Mouse (Mus musculus): Measurements from ENCODE around the gene Fam129a.

Fam129a gene

DNA sequence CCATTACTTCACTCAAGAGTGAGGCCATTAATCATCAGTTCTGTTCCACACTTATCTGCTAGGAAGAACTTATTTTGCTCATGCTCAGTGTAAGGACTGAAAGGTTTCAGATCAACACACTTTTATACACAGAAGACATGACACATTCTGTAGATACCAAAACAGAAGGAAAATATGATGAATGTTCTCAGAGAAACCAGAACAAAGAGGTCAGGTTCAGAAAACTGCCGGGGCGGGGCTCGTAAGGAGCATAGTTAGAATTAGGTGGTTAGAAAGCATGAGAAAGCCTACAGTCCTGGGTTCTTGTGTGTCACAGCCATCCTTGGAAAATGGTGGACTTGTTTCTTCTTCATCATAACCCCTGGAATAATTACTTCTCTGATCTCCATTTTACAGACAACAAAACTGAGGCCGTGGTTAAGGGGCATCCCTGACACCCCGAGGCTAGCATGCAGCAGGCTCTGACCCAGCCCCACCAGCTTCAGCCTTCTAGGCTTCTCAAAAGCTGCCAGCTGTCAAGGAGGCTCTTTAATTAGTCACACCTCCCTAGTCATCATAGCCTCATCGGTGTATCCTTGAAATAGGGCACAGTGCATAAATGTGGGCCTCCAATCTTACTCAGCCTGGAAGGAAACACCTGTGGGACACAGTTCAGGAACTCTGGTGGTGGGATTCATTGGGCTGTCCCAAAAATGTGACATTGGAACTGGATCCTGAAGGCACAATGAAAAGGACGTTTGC is 127.1 kb downstream of the Fam129a start:
- no peak for DNase-seq (ENCODE audit: low spot score in 2 of 2)

- DNase-seq (ENCODE audit: low spot score in 2 of 2) = no peak
Measured at GRCm38 (mm10) chr1:151699363-151699762, 128.4 kb downstream of the Fam129a start.

DNA sequence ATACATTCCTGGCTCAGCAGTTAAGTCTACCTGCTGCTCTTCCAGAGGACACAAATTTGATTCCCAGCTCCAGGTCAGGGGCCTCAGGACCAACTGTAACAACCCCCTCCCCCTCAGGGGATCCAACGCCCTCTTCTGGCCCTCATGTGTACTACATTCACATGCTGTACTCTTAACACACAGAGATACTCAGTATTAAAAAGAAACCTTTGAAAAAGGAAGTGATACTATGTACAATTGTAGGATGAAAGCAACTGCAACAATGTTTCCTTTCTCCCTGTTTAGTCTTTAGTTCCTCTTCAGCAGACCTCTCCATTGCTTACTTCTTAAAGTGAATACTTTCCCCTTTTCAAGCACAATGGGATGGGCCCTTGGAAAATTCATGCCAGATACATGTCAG is 131.8 kb downstream of the Fam129a start:
- DNase-seq (ENCODE audit: low spot score in 2 of 2) = no peak

DNA sequence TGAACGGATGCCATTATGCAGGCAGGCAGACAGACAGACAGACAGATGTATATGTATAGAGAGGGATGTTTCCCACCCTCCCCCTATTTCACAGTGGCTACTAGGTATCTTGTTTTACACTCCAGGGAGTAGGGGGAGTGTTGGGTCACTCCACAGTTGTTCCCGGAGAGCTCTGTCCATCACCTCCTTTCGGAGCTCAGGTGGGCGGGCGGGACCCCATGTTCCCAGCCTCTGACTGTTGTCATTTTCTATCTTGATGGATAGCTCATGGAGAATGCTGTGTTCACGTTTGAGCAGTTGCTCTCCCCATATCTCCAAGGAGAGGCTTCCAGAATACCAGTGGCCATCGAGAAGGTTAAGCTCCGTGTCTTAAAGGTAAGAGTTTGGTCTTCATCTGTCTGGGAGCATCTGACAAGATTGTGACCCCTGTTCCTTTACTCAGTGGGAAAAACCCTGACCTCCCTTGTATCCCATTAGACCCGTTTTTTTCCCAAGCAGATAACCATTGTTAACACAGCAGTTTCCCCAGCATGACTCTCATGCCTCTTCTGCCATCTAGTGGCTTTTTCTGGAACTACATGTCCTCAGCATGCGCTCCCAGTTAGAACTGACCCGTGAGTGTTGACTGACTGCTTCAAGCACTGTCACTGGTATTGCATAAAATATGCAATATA is 134.9 kb downstream of the Fam129a start:
- DNase-seq (ENCODE audit: low spot score in 2 of 2) = peak; percentile 84 to 92

DNA sequence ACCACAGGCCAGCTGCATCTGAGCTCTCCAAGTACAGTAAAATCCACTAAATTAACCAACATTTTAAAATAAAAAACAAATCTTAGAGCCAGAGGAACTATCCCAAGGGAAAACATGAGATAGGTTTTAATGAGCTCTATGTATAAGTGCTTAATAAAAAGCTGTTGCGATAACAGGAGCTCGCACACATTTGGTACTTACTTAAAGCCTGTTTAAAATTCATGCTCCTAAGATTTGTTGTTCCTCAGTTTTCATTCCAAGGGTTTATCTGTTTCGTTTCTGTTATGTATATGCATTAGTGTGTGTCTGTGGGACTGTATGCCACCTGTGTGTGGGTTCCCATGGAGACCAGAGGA is 135.4 kb downstream of the Fam129a start:
- no peak for DNase-seq (ENCODE audit: low spot score in 2 of 2)

GRCm38 (mm10) chr1:151708966-151709733 is 138.2 kb downstream of the Fam129a start:
- no peak for DNase-seq (ENCODE audit: low spot score in 2 of 2)

- no peak for DNase-seq (ENCODE audit: low spot score in 2 of 2)
Measured at GRCm38 (mm10) chr1:151709734-151710022, 138.7 kb downstream of the Fam129a start.

DNA sequence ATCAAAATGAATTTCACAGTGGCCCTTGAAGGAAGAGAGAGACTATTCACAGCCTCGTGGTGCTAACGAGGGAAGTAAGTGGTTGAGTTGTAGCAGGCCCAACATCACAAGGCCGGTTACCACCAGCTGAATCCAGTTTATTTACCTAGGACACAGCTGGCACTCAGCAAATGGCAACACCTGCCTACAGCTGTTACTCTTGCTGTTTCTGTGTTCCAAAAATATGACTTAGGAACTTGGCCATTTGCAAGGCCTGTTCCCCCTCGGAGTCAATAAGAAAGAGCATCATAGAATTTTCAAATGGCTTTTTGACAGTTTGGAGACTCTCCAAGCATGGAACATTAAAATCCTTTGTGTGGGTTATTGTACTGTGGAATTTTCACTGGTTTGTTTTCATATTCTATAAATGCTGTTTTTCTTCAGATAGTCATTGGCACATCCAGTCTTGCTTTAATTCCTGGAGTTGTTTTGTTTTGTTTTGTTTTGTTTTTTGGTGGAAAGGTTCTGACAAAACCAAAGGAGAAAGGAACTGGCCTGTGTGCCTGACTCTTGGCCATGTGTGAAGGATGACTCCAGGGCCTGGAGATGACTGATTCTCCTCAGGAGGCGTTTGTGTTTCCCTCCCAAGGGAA is 139.6 kb downstream of the Fam129a start:
- no peak for DNase-seq (ENCODE audit: low spot score in 2 of 2)

GRCm38 (mm10) chr1:151711062-151711461 is 140.1 kb downstream of the Fam129a start:
- no peak for DNase-seq (ENCODE audit: low spot score in 2 of 2)

DNA sequence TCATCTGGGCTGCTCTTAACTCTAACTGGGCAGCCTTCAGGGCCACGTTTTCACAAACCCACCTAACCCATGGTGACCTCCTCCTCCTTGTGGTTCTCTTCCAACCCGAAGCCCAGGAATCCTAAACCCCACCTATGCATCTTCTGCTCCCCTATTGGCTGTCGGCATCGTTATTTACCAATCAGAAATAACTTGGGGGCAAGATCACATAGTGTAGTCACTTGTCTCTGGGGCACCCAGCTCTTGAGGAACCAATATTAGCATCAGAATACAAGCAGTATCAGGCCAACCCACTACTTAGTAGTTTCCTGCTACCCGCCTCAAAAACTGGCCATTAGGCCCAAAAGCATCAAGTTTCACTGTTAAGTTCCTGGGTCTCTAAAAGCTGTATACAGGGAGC is 141.7 kb downstream of the Fam129a start:
- no peak for DNase-seq (ENCODE audit: low spot score in 2 of 2)

DNA sequence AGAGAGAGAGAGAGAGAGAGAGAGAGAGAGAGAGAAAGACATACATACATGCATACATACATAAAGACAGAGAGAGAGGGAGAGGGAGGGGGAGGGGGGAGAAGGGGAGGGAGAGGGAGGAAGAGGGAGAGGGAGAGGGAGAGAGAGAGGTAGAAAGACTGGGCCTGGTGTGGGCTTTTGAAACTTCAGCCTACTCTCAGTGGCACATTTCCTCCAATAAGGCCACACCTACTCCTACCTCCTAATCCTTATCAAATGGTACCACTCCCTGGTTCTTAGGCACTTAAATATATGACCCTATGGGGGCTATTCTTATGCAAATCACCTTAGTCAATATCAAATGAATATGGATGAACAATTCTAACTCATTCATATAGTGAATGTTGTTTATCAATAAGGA is 142.6 kb downstream of the Fam129a start:
- DNase-seq (ENCODE audit: low spot score in 2 of 2) = no peak

GRCm38 (mm10) chr1:151716024-151716710 is 145.2 kb downstream of the Fam129a start:
- no peak for DNase-seq (ENCODE audit: low spot score in 2 of 2)

- DNase-seq (ENCODE audit: low spot score in 2 of 2) = no peak
Measured at GRCm38 (mm10) chr1:151717624-151718023, 146.6 kb downstream of the Fam129a start.

- DNase-seq (ENCODE audit: low spot score in 2 of 2) = no peak
Measured at GRCm38 (mm10) chr1:151718575-151718974, 147.6 kb downstream of the Fam129a start.

DNA sequence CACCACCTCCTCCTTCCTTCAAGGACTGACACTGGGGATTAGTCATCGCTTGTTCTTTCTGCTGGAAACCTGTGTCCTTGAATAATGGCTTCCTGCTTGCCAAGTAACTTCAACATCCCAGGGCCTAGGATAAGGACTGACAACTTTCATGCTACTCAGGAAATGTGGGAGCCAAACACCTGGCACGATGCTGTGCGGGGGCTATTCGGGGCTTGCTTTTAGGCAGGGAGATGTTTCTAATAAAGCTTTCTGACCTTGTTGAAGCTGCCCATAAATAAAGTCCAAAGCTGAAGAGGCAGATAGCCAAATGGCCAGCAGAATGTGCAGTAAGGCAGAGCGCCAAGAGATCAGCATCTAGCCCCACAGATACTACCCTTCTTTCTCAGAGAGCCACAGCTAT is 148.9 kb downstream of the Fam129a start:
- DNase-seq (ENCODE audit: low spot score in 2 of 2) = no peak

DNA sequence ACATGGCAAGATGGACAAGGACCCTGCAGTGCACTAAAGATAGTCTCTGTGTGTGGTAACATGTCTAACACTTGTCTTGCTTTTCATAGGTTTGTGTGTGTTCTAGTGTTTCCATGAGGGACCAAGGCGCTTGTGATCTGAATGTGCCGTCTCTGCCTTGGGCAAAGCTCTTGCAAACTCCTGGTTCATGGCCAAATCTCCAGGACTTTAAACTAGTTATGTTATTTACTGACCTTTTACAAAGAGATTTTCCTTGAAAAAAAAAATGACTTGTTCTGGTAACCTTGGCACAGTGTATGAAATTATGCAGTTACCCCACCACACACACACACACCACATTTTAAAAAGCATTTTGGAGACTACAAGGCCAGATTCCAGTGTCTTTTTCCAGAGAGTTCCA is 149.6 kb downstream of the Fam129a start:
- DNase-seq (ENCODE audit: low spot score in 2 of 2) = no peak

DNA sequence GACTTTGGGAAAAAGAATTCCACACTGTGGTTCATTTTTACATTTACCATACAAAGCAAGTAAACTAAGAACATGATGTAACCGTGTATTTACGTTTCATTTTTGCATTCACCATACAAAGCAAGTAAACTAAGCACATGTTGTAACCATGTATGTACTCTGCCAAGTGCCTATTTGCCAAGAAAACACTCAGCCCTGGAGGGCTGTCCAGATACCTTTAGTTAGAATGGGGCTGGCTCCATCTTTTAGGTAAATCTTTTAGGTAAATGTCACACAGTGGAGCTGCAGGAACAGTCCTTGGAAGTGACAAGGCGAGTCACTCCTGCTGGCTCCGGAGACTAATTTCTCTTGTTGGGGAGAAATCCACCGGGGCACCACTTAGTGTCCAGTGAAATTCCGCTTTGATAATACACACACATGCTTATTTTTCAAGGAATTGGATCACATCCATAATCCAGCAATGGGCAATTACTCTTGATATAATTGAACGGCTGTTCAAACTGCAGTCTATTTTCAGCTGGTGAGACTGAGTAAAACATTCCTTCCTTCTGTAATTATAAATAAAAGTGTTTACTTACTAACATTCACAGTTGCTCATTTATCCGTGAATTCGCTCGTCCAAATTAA is 150.5 kb downstream of the Fam129a start:
- DNase-seq (ENCODE audit: low spot score in 2 of 2) = no peak

DNA sequence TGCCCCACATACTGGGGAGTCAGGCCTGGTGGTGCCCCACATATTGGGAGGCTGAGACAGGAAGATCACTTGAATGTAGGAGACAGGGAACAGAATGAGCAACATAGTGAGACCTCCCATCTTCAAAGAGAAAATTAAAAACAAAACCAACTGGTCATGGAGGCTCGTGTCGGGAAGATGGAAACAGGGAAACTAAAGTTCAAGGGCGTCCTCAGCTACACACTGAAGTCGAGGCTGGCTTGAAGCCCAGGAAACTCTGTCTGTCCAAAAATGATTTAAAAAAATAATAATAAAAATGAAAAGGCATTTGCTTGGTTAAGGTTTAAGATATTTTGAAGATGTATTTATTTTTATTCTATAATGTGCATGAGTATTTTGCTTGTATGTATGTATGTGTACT is 152.8 kb downstream of the Fam129a start:
- no peak for DNase-seq (ENCODE audit: low spot score in 2 of 2)

- DNase-seq (ENCODE audit: low spot score in 2 of 2) = no peak
Measured at GRCm38 (mm10) chr1:151725590-151725989, 154.6 kb downstream of the Fam129a start.

GRCm38 (mm10) chr1:151726358-151726757 is 155.4 kb downstream of the Fam129a start:
- no peak for DNase-seq (ENCODE audit: low spot score in 2 of 2)

DNA sequence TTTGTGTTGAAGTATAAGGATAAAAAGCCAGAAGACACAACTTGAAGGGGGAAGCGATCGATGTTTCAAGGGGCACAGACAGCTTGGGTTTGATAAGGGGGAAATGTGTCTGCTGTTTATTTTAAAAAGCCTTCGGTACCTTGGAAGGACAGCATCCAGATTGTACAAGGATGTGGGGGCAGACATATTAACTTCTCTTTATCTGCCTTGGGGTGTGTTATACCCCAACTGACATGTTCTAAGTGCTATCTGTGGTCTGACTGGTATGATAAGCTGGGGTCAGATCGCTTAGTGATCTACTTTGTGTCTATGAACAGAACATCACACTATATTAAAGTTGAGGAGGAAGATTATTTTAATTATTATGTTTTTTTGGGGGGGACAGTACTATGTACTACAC is 157.2 kb downstream of the Fam129a start:
- DNase-seq (ENCODE audit: low spot score in 2 of 2) = no peak

DNA sequence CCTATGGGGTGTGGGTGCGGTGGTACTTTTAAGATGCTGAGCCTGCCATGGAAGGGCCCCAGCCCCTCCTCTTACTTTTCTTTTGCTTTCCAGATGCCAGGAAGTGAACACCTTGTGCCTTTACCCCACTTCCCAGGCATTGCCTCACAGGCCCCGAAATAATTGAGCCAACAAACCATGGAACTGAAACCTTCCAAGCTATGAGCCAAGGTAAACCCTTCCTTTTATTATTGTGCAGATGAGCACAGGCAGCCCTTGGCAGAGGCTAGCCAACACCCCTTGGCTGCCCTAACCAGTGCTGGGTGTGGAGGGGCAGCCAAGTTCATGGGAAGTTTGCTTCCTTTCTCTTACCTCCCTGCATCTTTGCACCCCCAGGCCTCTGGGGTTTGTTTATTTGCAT is 166.2 kb downstream of the Fam129a start:
- no peak for DNase-seq (ENCODE audit: low spot score in 2 of 2)
